Mouse (Mus musculus) heart, embryonic 13.5 days (tissue): ENCODE results near the gene Rnf114. TPM values are rescaled to one million over a fixed set of nuclear protein-coding genes. Genes with fewer than 3 reads are reported as not detected.
A peak's percentile ranks its signal among the peaks of the same experiment; 100 is the strongest.

Experiments used
- ATAC-seq: fragments of 200-750 bp; cut with Nextera tagmentation; 2 replicates; pipeline ENCODE4 v1.8.0; 2017; ENCODE audit warnings: moderate TSS enrichment; ENCODE audit not compliant: insufficient number of reproducible peaks, low FRiP score, low TSS enrichment; ENCODE audit errors: extremely low read depth
- H3K27ac ChIP-seq: fragments of 300-500 bp; sonication (generic); replicated peaks from 2 replicates; pipeline ENCODE4 v1.5.1; 2015; ENCODE audit warnings: moderate library complexity, mild to moderate bottlenecking, inconsistent platforms
- H3K27me3 ChIP-seq: fragments of 300-500 bp; sonication (generic); replicated peaks from 2 replicates; pipeline ENCODE4 v1.6.1; 2015; ENCODE audit warnings: mild to moderate bottlenecking, inconsistent platforms
- H3K36me3 ChIP-seq: fragments of 300-500 bp; sonication (generic); 2 replicates; pipeline ENCODE4 v1.6.1; 2015; ENCODE audit warnings: mild to moderate bottlenecking, inconsistent platforms
- H3K4me1 ChIP-seq: fragments of 300-500 bp; sonication (generic); 2 replicates; pipeline ENCODE4 v1.6.1; 2015; ENCODE audit warnings: inconsistent platforms
- H3K4me2 ChIP-seq: fragments of 300-500 bp; sonication (generic); 2 replicates; pipeline ENCODE4 v1.6.1; 2015; ENCODE audit warnings: inconsistent platforms, mild to moderate bottlenecking, moderate library complexity
- H3K4me3 ChIP-seq: fragments of 300-500 bp; sonication (generic); 2 replicates; pipeline ENCODE4 v1.5.1; 2015; ENCODE audit warnings: moderate library complexity, mild to moderate bottlenecking, inconsistent platforms
- H3K9ac ChIP-seq: fragments of 300-500 bp; sonication (generic); 2 replicates; pipeline ENCODE4 v1.6.1; 2015; ENCODE audit warnings: inconsistent platforms, mild to moderate bottlenecking, moderate library complexity
- H3K9me3 ChIP-seq: fragments of 300-500 bp; sonication (generic); 2 replicates; pipeline ENCODE4 v1.6.1; 2016; ENCODE audit warnings: inconsistent platforms
- WGBS: fragments of 180-500 bp; shearing (Covaris S2); methylation state at CpG from one replicate; pipeline ENCODE4 v1.1.7; 2015; ENCODE audit warnings: mixed read lengths; 5-methylcytosine and 5-hydroxymethylcytosine counted together
- polyA plus RNA-seq: library from polyadenylated mRNA; unstranded; fragments of >200 nt; fragmentation: Nextera tagmentation; extraction: Ambion mirVana; gene quantifications from 2 replicates; pipeline ENCODE4 v1.2.1, GENCODE M21; 2015

Gene Rnf114
- polyA plus RNA-seq, 1 experiment from 2014 or later: 58.0 TPM

DNA sequence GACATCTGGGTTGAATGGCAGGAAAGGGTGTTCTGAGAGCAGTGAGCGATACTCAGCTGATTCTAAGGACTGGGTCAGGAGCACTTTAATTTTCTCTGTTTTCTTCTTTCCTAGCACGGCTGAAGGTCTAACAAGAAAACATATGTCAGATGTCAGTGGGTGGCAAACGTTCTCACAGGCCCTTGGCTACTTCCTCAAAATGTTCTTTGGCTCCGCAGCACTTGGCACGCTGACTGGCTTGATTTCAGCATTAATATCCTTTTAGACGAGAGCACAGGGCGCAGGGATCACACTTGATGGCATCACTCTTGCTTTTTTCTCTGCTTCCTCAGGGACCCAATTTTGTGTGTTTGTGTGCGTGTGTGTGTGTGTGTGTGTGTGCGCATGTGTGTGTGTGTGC, 35.2 kb upstream of the Rnf114 start:
- ATAC-seq: no peak
- no peaks in the 10 kb centered on the region for H3K4me1 ChIP-seq
- no peak overlapping the region for H3K9ac ChIP-seq
- peaks cover 96% of the 10 kb centered on the region for H3K36me3 ChIP-seq
- H3K4me3 ChIP-seq: no peak overlapping the region
- no peak overlapping the region for H3K27ac ChIP-seq
- no peaks in the 10 kb centered on the region for H3K27me3 ChIP-seq
- 93% methylated on average over 9 of the region's 9 CpGs for WGBS
- no peak overlapping the region for H3K4me2 ChIP-seq
- H3K9me3 ChIP-seq: no peaks in the 10 kb centered on the region

DNA sequence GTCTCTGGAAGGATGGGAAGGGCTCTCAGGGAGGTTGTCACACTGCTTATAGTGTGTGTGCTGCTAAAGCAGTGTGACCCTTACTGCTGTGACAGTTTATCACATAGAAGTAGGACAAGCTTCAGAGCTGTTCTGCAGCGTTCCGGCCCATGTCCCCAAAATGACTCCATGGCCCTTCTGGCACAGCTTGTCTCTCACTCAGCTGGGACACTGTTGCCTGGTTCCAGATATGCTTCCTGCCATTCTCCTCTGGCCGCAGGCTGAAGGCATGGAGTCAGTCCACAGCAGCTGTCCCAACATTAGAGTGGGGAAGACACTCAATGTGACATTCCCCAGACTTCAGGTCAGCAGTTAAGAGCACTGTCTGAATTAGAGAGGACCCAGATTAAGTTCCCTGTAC, 33.9 kb upstream of the Rnf114 start:
- WGBS: 75% methylated on average over 3 of the region's 3 CpGs
- Histone ChIP-seq H3K27me3 (no peaks in the 10 kb centered on the region), H3K36me3 (peaks cover 85% of the 10 kb centered on the region), H3K9ac (no peak overlapping the region), H3K9me3 (no peaks in the 10 kb centered on the region), H3K4me2 (no peak overlapping the region), H3K4me3 (no peak overlapping the region), H3K27ac (no peak overlapping the region), H3K4me1 (0 out of 2 replicates have a peak, but pooled peaks cover 3% of the 10 kb centered on the region)
- no peak for ATAC-seq

DNA sequence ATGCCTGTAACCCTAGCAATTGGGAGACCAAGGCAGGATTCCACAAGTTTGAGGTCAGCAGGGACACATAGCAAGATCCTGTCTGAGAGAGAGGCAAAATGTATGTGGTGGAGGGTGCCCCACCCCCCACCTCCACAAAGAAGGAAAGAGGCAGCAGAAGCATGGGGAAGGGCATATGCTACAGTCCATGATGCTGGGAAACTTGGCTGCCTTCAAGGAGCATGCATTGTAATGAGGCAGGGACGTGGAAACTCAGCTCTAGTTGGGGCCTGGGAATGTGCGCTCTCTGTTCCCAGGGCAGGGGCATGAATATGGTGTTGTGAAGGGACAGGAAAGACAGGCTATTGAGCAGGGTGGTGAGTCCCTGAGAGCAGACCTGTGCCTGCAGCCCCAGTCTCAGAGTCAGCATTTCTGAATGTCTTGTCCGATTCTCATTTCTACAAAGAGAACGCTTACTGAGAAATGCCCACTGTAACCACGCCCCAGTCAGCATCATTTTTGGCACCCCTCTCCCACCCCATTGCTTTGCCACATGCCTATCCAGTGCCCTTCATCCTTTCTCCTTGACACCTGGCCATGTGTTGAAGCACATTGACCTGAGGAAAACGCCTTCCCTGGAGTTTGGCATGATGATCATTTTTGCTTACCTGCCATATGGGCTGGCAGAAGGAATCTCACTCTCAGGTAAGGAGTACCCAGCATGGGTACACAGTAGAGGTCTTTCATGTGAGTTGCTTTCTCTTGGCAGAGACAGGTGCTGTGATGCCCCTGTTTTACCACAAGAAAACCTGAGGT, 33.2 kb upstream of the Rnf114 start:
- peaks cover 79% of the 10 kb centered on the region for H3K36me3 ChIP-seq
- 91% methylated on average over 6 of the region's 6 CpGs for WGBS
- no peak for ATAC-seq

DNA sequence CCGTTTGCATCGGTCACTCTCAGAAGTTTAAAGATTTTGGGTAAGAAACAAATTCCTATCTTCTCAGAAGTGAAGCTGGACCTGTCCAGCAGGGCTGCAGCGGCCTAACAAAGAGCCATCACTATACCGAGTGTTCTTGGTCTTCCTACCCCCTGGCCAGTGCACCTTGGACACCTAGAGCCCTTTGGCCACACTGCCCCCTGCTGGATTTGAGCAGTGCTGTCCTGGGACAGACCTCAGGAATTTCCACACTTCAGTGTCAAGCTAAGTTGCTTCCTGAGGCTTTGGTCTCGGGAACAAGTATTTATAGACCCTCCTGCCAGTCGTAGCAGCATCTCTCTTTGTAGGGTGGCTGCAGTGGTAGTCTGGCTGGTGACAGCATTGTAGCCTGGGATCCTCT, 29.5 kb upstream of the Rnf114 start:
- Histone ChIP-seq H3K36me3 (peaks cover 79% of the 10 kb centered on the region), H3K4me3 (no peak overlapping the region), H3K27ac (no peak overlapping the region), H3K4me1 (0 out of 2 replicates have a peak, but pooled peaks cover 3% of the 10 kb centered on the region), H3K27me3 (no peaks in the 10 kb centered on the region), H3K4me2 (no peak overlapping the region), H3K9me3 (no peaks in the 10 kb centered on the region), H3K9ac (no peak overlapping the region)
- 44% methylated on average over 6 of the region's 6 CpGs for WGBS
- no peak; the same call in 1 of the 2 replicates for ATAC-seq

More for the DNA sequence above, 33.2 kb upstream of the Rnf114 start:
- H3K4me1 ChIP-seq: 0 out of 2 replicates have a peak, but pooled peaks cover 3% of the 10 kb centered on the region
- no peaks in the 10 kb centered on the region for H3K9me3 ChIP-seq
- no peak overlapping the region for H3K9ac ChIP-seq
- no peak overlapping the region for H3K27ac ChIP-seq
- no peaks in the 10 kb centered on the region for H3K27me3 ChIP-seq
- H3K4me2 ChIP-seq: peak overlapping the region; percentile 8; the same call in 1 of the 2 replicates
- no peak overlapping the region for H3K4me3 ChIP-seq

DNA sequence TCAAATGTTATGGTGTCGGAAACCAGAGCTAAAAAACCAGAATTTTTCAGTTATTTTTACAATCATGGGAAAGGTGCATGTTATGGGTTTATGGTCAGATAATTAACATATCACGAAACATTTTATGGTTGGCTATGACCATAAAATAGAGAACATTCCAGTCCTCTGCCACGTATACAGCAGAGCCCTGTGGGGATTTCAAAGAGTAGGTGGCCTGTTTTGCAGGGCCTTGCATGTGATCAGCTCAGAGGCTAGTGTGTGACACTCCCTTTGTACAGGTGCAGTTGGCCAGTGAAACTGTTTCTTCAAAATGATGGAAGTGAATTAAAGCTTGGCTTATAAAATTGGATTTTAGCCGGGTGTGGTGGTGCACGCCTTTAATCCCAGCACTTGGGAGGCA, 28.6 kb upstream of the Rnf114 start:
- Histone ChIP-seq H3K4me2 (no peak overlapping the region), H3K9me3 (no peaks in the 10 kb centered on the region), H3K27me3 (no peaks in the 10 kb centered on the region), H3K4me1 (0 out of 2 replicates have a peak, but pooled peaks cover 3% of the 10 kb centered on the region), H3K36me3 (peaks cover 79% of the 10 kb centered on the region), H3K4me3 (no peak overlapping the region), H3K27ac (no peak overlapping the region), H3K9ac (no peak overlapping the region)
- 93% methylated on average over 5 of the region's 5 CpGs for WGBS
- no peak for ATAC-seq

DNA sequence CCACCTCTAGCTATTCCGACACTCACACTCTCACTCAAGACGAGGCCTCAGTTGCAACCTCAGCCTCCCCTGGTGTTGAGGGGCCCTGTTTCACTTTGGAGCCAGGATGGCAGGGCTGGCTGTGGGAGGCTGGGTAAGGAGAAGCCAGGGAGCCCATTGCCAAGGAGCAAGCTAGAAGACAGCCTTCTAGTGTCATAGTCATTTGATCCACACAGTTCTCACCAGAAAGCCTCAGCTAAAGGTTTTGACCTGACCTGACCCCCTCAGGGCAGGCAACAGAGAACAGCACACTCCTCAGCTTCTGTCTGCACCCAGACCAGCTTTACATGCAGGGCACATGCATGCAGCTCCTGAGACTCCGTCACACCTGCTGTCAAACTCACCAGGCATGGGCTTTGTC, 26.5 kb upstream of the Rnf114 start:
- no peaks in the 10 kb centered on the region for H3K27me3 ChIP-seq
- H3K9ac ChIP-seq: no peak overlapping the region
- no peaks in the 10 kb centered on the region for H3K9me3 ChIP-seq
- H3K27ac ChIP-seq: no peak overlapping the region
- 0 out of 2 replicates have a peak, but pooled peaks cover 3% of the 10 kb centered on the region for H3K4me1 ChIP-seq
- 84% methylated on average over 3 of the region's 3 CpGs for WGBS
- H3K4me2 ChIP-seq: no peak overlapping the region
- H3K36me3 ChIP-seq: peaks cover 79% of the 10 kb centered on the region
- no peak overlapping the region for H3K4me3 ChIP-seq
- no peak for ATAC-seq

DNA sequence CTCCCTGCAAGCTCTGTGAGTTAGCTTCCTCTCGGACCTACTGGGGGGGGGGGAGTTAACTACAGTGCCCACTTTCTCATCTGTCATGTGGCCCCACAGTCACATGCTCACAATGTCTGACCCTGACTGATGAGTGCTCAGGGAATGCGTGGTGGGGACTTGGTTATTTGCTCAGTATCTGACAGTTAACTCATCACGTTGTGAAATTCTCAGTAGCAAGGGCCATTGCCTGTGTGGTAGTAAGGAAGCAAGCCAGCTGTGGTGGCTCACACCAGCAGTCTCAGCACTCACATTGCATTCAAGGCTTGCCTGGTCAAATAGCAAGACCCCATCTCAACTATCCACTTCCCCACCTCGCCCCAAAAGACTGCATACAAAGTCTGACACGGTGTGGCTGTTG, 25.2 kb upstream of the Rnf114 start:
- no peak overlapping the region for H3K27ac ChIP-seq
- 0 out of 2 replicates have a peak, but pooled peaks cover 3% of the 10 kb centered on the region for H3K4me1 ChIP-seq
- H3K9me3 ChIP-seq: no peaks in the 10 kb centered on the region
- no peak overlapping the region for H3K4me2 ChIP-seq
- H3K4me3 ChIP-seq: no peak overlapping the region
- WGBS: 72% methylated on average over 5 of the region's 5 CpGs
- no peak overlapping the region for H3K9ac ChIP-seq
- no peak for ATAC-seq
- no peaks in the 10 kb centered on the region for H3K27me3 ChIP-seq
- H3K36me3 ChIP-seq: peaks cover 80% of the 10 kb centered on the region

DNA sequence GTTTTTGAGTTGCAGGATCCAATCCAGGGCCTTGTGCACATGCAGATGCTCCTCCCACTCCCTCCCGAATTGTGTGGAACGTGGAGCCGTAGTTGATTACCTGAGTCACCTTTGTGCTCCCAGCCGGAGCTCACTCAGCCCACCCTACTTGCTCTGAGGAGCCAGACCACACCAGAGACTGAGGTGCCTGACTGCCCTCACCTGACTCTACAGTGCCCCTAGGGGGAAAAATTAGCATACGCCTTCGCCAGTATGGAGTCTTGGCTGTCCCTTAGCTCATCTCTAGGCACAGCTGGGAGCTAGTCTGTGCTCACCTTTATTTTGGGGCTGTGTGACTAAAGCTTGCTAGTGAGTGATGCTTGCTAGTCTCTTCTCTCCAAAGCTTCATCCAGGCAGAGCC, 24.0 kb upstream of the Rnf114 start:
- no peaks in the 10 kb centered on the region for H3K4me1 ChIP-seq
- H3K36me3 ChIP-seq: peaks cover 92% of the 10 kb centered on the region

DNA sequence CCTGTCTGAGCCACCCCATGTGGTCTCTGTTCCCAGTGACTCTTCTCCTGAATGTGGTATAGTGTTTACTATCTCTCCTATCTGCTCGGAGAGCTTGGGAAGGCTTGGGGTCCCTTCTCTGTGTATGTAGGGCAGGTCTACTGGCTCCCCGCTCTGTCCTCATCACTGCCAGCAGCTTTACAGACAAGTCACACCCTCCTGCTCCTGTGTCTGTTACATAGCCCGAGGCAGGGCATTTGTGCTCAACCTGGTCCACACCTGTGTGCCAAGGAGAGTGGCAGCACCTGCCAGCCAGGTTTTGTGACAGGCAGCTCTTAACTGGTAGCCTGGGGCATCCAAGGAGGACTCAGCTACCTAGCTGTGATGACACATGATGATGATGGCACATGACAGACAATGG, 21.8 kb upstream of the Rnf114 start:
- Histone ChIP-seq H3K9me3 (no peaks in the 10 kb centered on the region), H3K36me3 (peaks cover 98% of the 10 kb centered on the region), H3K4me1 (peaks cover 3% of the 10 kb centered on the region), H3K4me2 (no peak overlapping the region), H3K27ac (no peak overlapping the region), H3K4me3 (no peak overlapping the region), H3K27me3 (no peaks in the 10 kb centered on the region), H3K9ac (no peak overlapping the region)
- no peak for ATAC-seq
- 86% methylated on average over 3 of the region's 3 CpGs for WGBS

More for the DNA sequence above, 24.0 kb upstream of the Rnf114 start:
- Histone ChIP-seq H3K4me3 (no peak overlapping the region), H3K9ac (no peak overlapping the region), H3K27ac (no peak overlapping the region), H3K9me3 (no peaks in the 10 kb centered on the region), H3K4me2 (no peak overlapping the region), H3K27me3 (no peaks in the 10 kb centered on the region)
- WGBS: 74% methylated on average over 6 of the region's 6 CpGs
- ATAC-seq: no peak

DNA sequence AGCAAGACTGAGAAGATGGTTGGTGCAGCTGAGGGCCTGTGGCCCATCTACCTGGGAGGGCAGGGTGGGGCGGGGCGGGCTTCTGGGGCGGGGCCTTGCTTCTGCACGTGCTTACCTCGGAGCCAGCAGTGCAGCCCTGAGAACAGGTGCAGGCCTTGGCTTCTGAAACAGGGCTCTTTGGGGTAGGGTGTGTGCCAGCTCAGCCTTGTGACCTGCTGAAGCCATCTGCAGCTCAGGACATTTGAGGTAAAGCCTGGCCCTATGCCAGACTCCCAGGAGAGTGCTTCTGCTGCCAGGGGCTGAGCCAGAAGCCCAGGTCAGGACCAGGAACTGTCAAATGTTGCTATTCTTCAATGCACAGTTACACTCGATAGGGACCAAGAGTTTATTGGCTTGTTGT, 20.9 kb upstream of the Rnf114 start:
- 84% methylated on average over 6 of the region's 6 CpGs for WGBS
- no peaks in the 10 kb centered on the region for H3K27me3 ChIP-seq
- ATAC-seq: no peak
- no peaks in the 10 kb centered on the region for H3K9me3 ChIP-seq
- peaks cover 13% of the 10 kb centered on the region for H3K4me1 ChIP-seq
- H3K36me3 ChIP-seq: peaks cover 89% of the 10 kb centered on the region
- no peak overlapping the region for H3K27ac ChIP-seq
- no peak overlapping the region for H3K4me3 ChIP-seq
- H3K9ac ChIP-seq: no peak overlapping the region
- no peak overlapping the region for H3K4me2 ChIP-seq

DNA sequence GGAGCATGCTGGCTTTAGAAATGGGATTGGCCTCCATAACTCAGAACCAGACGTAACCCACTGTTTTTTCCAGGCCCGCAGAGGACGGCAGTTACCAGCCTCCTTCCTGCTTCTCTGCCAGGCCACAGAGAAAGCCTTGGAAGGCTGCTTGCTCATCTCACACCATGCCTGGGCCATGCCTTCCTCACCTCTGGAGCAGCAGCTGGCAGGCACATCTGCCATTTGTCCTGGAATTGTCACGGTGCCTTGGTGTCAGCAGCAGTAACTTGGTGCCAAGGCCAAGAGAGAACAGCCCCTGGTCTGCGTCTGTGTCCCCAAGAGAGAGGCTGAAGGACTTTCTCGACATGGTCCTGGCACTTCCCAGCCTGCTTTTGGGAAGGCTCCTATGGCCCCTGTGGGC, 18.2 kb upstream of the Rnf114 start:
- WGBS: 84% methylated on average over 6 of the region's 6 CpGs
- no peak overlapping the region for H3K4me3 ChIP-seq
- no peak overlapping the region for H3K9ac ChIP-seq
- ATAC-seq: no peak
- no peaks in the 10 kb centered on the region for H3K27me3 ChIP-seq
- peaks cover 22% of the 10 kb centered on the region for H3K4me1 ChIP-seq
- H3K4me2 ChIP-seq: no peak overlapping the region
- no peaks in the 10 kb centered on the region for H3K9me3 ChIP-seq
- peaks cover 70% of the 10 kb centered on the region for H3K36me3 ChIP-seq
- no peak overlapping the region for H3K27ac ChIP-seq

DNA sequence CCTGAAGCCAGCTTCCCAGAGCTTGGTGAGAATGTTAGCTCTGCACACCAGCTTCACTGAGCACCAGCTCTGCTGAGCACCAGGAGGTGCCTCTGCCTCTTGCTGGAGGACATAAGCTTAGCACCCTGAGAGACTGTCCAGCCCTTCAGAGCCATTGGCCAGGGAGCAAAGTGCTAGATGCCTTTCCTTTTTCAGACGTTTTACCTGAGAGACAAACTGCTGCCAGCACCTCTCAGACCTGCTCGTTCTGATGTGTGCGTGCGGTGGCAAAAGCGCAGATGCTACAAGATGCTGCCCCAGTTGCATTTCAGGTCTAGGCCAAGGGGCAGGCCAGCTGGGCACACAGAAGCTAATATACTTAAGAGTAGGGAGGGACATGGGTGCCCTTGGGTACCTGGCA, 16.8 kb upstream of the Rnf114 start:
- Histone ChIP-seq H3K4me3 (no peak overlapping the region), H3K4me2 (no peak overlapping the region), H3K9ac (no peak overlapping the region), H3K27ac (peak overlapping the region; percentile 80), H3K4me1 (peaks cover 22% of the 10 kb centered on the region), H3K9me3 (no peaks in the 10 kb centered on the region), H3K36me3 (peaks cover 59% of the 10 kb centered on the region), H3K27me3 (no peaks in the 10 kb centered on the region)
- ATAC-seq: no peak
- WGBS: 76% methylated on average over 5 of the region's 5 CpGs
